Mouse (Mus musculus): ENCODE data around the gene Cacna1a. TPM values are rescaled to one million over a fixed set of nuclear protein-coding genes. Genes with fewer than 3 reads are reported as not detected.

The Cacna1a gene
- total RNA-seq, 2 experiments from 2014 or later = 222 to 231 TPM

GRCm38 (mm10) chr8:84413886-84414851 is 25.9 kb downstream of the Cacna1a start:
- DNase-seq (ENCODE audit: low spot score in 2 of 2) = peak; percentile 61 to 73

- no peak for DNase-seq (ENCODE audit: low spot score in 2 of 2)
Observed at GRCm38 (mm10) chr8:84414918-84415317, 26.7 kb downstream of the Cacna1a start.

- DNase-seq (ENCODE audit: low spot score in 2 of 2) = peak; percentile 54 to 60
Observed at GRCm38 (mm10) chr8:84415378-84415898, 27.2 kb downstream of the Cacna1a start.

- peak; percentile 34 to 40 for DNase-seq (ENCODE audit: low spot score in 2 of 2)
Observed at GRCm38 (mm10) chr8:84416041-84416440, 27.8 kb downstream of the Cacna1a start.

- DNase-seq (ENCODE audit: low spot score in 2 of 2) = peak; percentile 24 to 33
Observed at GRCm38 (mm10) chr8:84416915-84417314, 28.7 kb downstream of the Cacna1a start.

GRCm38 (mm10) chr8:84417840-84418239 is 29.6 kb downstream of the Cacna1a start:
- peak; percentile 32 to 42 for DNase-seq (ENCODE audit: low spot score in 2 of 2)

GRCm38 (mm10) chr8:84424426-84424825 is 36.2 kb downstream of the Cacna1a start:
- no peak for DNase-seq (ENCODE audit: low spot score in 2 of 2)

GRCm38 (mm10) chr8:84426087-84426486 is 37.8 kb downstream of the Cacna1a start:
- DNase-seq (ENCODE audit: low spot score in 2 of 2) = no peak

GRCm38 (mm10) chr8:84426582-84426981 is 38.3 kb downstream of the Cacna1a start:
- DNase-seq (ENCODE audit: low spot score in 2 of 2) = no peak

- no peak for DNase-seq (ENCODE audit: low spot score in 2 of 2)
Observed at GRCm38 (mm10) chr8:84428034-84428433, 39.8 kb downstream of the Cacna1a start.

- DNase-seq (ENCODE audit: low spot score in 2 of 2) = no peak
Observed at GRCm38 (mm10) chr8:84429014-84429413, 40.8 kb downstream of the Cacna1a start.

GRCm38 (mm10) chr8:84429492-84429891 is 41.3 kb downstream of the Cacna1a start:
- DNase-seq (ENCODE audit: low spot score in 2 of 2) = no peak

- DNase-seq (ENCODE audit: low spot score in 2 of 2) = no peak
Observed at GRCm38 (mm10) chr8:84435370-84435769, 47.1 kb downstream of the Cacna1a start.

GRCm38 (mm10) chr8:84439813-84440212 is 51.6 kb downstream of the Cacna1a start:
- DNase-seq (ENCODE audit: low spot score in 2 of 2) = peak; percentile 31 to 49

- DNase-seq (ENCODE audit: low spot score in 2 of 2) = no peak
Observed at GRCm38 (mm10) chr8:84442043-84442442, 53.8 kb downstream of the Cacna1a start.

- no peak for DNase-seq (ENCODE audit: low spot score in 2 of 2)
Observed at GRCm38 (mm10) chr8:84446571-84446991, 58.3 kb downstream of the Cacna1a start.

GRCm38 (mm10) chr8:84454532-84454931 is 66.3 kb downstream of the Cacna1a start:
- DNase-seq (ENCODE audit: low spot score in 2 of 2) = peak; percentile 36 to 45

GRCm38 (mm10) chr8:84458853-84459252 is 70.6 kb downstream of the Cacna1a start:
- no peak for DNase-seq (ENCODE audit: low spot score in 2 of 2)

- DNase-seq (ENCODE audit: low spot score in 2 of 2) = peak; percentile 37 to 48
Observed at GRCm38 (mm10) chr8:84459276-84459675, 71.0 kb downstream of the Cacna1a start.

GRCm38 (mm10) chr8:84460698-84461097 is 72.5 kb downstream of the Cacna1a start:
- no peak for DNase-seq (ENCODE audit: low spot score in 2 of 2)

GRCm38 (mm10) chr8:84466932-84467331 is 78.7 kb downstream of the Cacna1a start:
- DNase-seq (ENCODE audit: low spot score in 2 of 2) = peak in 1 of 2 experiments; percentile 49

GRCm38 (mm10) chr8:84469076-84469475 is 80.8 kb downstream of the Cacna1a start:
- DNase-seq (ENCODE audit: low spot score in 2 of 2) = no peak

Measured in layer of hippocampus, postnatal 10 days (tissue).